Mouse (Mus musculus): ENCODE data around the gene Fgf14.
A peak's percentile ranks its signal among the peaks of the same experiment; 100 is the strongest.
"Not testable (repeated sequence)": the region's sequence is repeated elsewhere in the genome, so short reads cannot be mapped to it uniquely, and the experiment has no call there.

The Fgf14 gene

GRCm38 (mm10) chr14:124191913-124192814 is 484.8 kb downstream of the Fgf14 start:
- DNase-seq = peak; percentile 4

- no peak for DNase-seq
These were observed 496.7 kb downstream of the Fgf14 start for GRCm38 (mm10) chr14:124180265-124180664.

GRCm38 (mm10) chr14:124174111-124174510 is 502.8 kb downstream of the Fgf14 start:
- no peak for DNase-seq

- DNase-seq = no peak
These were observed 513.2 kb downstream of the Fgf14 start for GRCm38 (mm10) chr14:124163618-124164185.

GRCm38 (mm10) chr14:124147378-124147777 is 529.5 kb downstream of the Fgf14 start:
- DNase-seq = no peak

GRCm38 (mm10) chr14:124107205-124107873 is 569.6 kb downstream of the Fgf14 start:
- no peak for DNase-seq

GRCm38 (mm10) chr14:124083126-124083525 is 593.8 kb downstream of the Fgf14 start:
- DNase-seq = no peak

GRCm38 (mm10) chr14:124044016-124044415 is 632.9 kb downstream of the Fgf14 start:
- no peak for DNase-seq

- DNase-seq = no peak
These were observed 636.3 kb downstream of the Fgf14 start for GRCm38 (mm10) chr14:124040651-124041050.

GRCm38 (mm10) chr14:124037434-124037833 is 639.5 kb downstream of the Fgf14 start:
- no peak for DNase-seq

- DNase-seq = no peak
These were observed 640.2 kb downstream of the Fgf14 start for GRCm38 (mm10) chr14:124036575-124037205.

- DNase-seq = not testable (repeated sequence)
These were observed 643.6 kb downstream of the Fgf14 start for GRCm38 (mm10) chr14:124033302-124033701.

GRCm38 (mm10) chr14:124027886-124028670 is 648.8 kb downstream of the Fgf14 start:
- DNase-seq = no peak

GRCm38 (mm10) chr14:123990591-123991195 is 686.2 kb downstream of the Fgf14 start:
- DNase-seq = no peak

GRCm38 (mm10) chr14:123967996-123968395 is 708.9 kb downstream of the Fgf14 start:
- no peak for DNase-seq

- DNase-seq = no peak
These were observed 710.4 kb downstream of the Fgf14 start for GRCm38 (mm10) chr14:123966531-123966930.
